Mouse (Mus musculus): ENCODE measurements around the gene Trim11.

The Trim11 gene

DNA sequence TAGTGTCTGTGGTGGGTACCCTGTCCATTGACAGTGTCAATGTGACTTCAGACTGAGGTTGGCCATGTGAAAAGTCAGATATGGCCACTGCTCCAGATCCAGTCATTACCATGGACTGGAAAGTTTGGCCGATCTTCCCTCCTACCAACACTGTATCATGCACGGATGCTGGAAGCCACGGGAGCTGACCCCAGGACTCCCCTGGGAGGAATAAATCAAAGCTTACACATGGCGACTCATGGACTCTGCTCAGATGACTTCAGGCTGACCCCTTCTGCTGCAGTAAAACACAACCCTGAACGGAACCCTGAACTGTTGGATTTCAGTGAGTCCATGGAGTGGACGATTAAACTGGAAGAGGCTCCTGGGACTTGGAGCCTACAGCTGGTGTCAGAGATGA, 48.5 kb downstream of the Trim11 start:
- DNase-seq (ENCODE audit: low spot score in 2 of 2), result no peak

DNA sequence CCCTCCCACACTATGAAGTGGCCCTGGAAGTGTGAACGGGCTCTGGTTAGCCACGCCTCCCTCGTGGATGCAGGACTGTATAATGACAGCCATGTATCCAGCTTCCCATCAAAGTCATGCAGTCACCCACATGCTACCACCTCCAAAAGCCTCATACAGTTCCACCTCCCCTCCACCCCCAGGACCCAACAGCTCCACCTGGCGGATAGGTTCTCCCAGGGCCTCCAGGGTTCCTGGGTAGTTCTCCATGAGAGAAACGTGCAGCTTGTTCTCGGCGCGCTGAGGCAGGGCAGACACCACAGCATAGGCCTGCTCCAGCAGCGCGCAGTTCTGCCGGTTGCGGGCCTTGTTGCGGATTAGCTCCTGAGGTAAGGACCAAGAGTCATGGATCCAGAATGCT, 51.1 kb downstream of the Trim11 start:
- no peak for DNase-seq (ENCODE audit: low spot score in 2 of 2)

Measured in spleen, postnatal 4 days (tissue).